Mouse (Mus musculus) frontal cortex, postnatal 25 days (tissue): ENCODE measurements around the gene Zfp85.
"Not testable (repeated sequence)": the region's sequence is repeated elsewhere in the genome, so short reads cannot be mapped to it uniquely, and the experiment has no call there.

ENCODE experiments used
- DNase-seq, 2 experiments: peaks; one replicate each; pipeline ENCODE4 v3.0.0; 2022; ENCODE audit warnings: low spot score in 2 of 2

Zfp85 gene

DNA sequence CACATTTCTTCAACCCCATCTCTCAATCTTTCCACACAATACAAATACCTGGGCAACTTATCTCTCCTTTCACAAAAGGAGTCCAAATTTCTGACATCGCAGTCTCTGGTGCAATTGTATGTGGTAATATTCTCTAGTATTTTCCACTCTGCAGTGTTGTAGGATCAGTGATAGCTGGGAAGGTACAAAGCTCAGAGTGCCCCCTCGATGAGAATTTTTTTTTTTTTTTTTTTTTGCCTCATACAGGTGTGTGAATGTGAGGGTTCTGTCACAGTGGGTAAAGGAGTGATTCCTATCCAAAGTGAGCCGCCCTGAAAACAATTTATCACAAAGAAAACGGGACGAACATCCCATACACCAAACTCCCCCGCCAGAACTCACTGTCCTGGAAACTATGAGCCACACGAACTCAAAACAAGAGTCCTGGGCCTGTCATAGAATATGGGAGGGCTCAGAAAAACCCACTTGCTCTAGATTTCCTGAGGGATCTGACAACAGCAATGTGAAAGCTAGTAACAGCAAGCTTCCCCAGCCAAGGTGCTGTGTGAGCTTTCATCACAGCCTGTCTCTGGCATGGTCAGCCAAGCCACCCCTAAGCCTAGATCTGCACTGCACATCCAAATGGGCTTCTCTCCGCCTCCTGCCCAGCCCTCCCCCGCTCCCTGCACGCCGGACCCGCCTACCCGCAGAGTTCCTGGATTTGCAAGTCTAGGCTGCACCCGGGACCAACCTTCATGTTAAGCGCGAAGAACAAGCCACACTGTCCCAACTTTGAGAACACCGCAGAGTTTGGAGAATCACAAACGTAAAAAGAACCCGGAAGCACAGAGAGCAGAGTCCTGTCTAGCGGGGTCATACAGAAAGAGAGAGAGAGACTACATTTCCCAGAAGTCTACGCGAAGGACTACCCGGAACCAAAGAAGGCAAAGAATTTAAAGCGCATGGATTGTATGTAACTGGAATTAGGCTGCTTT, at the start of gene Zfp85:
Zfp85 (minus strand) TSS at position 896 of the 974 bp plus-strand sequence.
- DNase-seq: peak; percentile 10 to 32

GRCm38 (mm10) chr13:67799151-67799550, 44.1 kb upstream of the Zfp85 start:
- DNase-seq: not testable (repeated sequence)

DNA sequence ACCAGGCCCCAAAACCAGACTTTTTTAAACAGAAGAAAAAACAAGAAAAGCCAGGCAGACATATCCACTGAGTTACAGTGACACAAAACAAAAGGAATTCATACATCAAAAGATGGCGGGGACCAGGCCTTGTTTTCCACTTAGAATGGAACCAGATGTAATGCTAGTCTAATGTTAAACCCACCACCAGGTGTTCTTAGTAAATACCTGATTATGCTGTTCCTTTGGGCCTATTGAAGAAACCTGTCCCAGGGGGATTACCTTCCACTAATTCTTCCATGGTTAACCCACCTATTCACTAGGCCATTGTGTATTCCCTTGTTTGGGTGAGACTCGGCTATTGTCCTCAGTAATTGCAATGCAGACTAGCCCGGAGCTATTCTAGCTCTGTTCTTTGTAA, 43.6 kb upstream of the Zfp85 start:
- DNase-seq: no peak

- no peak for DNase-seq
Observed at GRCm38 (mm10) chr13:67791921-67792455, 37.0 kb upstream of the Zfp85 start.

DNA sequence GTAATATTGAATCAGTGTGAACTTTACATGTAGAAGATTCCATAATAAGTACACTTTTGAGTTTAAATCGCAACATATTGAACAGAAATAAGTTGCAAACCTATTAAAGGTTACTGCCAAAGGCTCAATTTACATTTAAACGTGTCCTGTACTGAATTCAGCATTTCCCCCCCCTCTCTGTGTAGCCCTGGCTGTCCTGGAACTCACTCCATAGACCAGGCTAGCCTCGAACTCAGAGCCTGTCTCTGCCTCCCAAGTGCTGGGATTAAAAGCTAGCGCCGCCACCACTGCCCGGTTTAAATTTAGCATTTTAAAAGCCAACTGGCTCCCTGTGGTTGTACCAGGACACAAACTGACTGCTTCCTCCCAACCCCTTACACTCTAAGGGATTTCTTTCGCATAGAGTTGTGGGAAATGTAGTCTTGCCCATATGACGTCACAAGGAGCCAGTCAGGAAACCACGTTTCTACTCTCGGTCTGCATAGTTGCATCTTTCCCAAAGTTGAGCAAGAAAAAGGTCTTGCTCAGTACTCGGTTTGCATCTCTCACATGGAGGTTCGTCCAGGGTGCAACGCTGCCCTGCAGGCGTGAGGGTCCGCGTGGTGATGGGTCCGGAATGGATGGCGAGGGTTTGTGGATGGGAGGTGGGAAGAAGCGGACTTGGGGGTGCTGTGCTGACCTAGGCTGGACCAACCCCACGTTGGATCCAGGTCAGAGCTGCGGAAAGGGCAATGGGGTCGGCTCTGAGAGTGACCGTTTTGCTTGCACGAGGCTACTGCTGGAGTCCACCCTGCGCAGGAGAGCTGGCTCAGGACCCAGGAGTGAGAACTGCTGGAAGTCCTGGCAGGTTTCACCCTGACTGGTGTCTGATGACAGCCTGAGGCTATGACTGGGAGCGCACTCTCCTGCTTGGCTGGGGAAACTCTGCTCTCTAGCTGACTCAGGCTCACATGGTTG, 24.5 kb upstream of the Zfp85 start, which contains the start of gene Zfp493:
Zfp493 (plus strand) TSS at position 429 of the 957 bp plus-strand sequence.
- DNase-seq: peak; percentile 21 to 37

- DNase-seq: no peak
Observed at GRCm38 (mm10) chr13:67763031-67763768, 8.2 kb upstream of the Zfp85 start.

DNA sequence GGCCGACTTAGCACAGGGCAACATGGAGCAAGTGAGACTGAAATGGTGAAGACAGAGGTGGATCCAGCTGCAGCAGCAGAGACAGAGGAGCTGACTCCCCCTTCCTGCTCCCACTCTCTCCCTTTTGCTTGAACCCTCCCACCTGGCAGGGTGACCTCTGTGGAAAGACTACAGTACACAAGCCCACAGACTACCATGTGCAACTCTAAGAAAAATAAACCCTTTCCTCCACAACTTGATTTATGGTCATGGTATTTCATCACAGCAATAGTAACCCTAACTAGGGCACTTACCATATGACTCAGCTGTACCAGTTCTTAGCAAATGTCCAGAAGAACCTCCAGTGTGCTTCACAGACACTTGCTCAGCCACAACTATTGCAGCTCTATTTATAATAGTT, 4.9 kb upstream of the Zfp85 start:
- DNase-seq: no peak

- no peak for DNase-seq
Observed at GRCm38 (mm10) chr13:67755761-67756160, 733 bp upstream of the Zfp85 start.

DNA sequence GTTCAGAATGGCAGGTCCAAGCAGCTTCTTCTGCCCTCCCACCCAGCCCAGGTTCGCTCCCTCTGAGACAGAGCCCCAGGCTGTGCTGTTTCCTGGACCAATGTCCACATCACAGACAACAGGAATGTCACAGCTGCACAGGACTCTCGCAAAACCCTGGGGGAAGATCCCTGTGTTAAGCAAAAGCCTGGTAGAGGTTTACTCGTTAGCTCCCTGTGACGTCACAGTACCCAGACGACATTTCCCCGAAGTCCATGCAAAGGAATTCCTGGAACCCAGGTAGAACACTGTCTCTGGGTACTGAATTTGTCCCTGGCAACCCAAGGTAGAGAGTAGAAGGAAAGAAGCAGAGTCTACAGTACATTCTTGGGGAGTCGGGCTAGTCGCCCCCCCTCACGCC, 11.1 kb downstream of the Zfp85 start:
- DNase-seq: no peak

GRCm38 (mm10) chr13:67742941-67743340, 12.1 kb downstream of the Zfp85 start:
- no peak for DNase-seq

DNA sequence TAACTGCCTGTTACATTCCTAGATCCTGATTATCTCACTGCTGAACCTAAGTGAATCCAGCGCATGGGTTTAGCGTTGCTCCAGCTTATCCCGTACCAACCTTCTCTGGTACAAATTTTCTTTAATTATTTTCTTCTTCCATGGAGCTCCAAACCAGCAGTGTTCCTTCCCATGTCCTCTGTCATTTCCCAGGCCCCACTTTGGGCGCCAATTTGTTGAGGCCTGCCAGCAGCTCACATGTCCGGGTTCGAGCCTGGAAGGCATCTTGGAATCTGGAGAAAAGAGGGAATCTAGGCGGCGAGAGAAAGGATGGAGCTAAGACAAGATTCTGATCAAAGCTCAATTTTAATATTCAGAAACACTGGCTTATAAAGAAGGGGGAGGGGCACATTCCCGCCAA, 20.6 kb downstream of the Zfp85 start:
- DNase-seq: not testable (repeated sequence)

- not testable (repeated sequence) for DNase-seq
Observed at GRCm38 (mm10) chr13:67729441-67729840, 25.6 kb downstream of the Zfp85 start.

DNA sequence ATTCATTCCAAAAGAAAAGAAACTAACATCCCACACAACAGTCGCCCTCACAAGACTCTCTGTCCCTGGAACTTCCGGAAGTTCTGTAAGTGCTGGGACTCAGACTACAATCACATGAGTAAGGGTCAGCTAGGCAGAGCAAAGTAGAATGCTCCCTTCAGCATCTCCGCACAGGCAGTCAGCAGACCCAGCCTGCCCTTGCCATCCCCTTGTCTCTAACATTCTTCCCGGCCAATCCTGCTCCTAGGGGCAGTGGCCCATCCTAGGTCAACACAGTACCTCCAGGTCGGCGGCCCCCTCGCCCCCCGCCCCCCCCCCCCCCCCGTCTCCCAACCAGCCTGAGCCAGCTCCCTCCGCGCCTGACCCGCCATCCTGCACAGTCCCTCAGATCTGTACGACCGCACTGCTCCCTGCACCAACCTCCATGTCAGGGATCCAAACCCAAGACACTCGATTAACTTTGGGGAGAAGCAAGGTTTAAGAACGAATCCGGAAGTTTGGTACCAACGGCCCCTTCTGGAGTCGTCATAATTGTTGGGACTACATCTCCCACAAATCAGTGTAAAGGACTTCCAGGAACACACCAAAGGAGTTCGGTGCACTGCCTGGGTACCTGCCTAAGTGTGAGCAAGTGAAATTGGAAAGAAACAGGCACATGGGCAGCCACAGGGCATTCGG, 26.2 kb downstream of the Zfp85 start, which contains the start of gene Zfp65:
Zfp65 (minus strand) TSS at position 533 of the 678 bp plus-strand sequence.
- peak; percentile 41 to 53 for DNase-seq

GRCm38 (mm10) chr13:67728106-67728505, 26.9 kb downstream of the Zfp85 start:
- no peak for DNase-seq

DNA sequence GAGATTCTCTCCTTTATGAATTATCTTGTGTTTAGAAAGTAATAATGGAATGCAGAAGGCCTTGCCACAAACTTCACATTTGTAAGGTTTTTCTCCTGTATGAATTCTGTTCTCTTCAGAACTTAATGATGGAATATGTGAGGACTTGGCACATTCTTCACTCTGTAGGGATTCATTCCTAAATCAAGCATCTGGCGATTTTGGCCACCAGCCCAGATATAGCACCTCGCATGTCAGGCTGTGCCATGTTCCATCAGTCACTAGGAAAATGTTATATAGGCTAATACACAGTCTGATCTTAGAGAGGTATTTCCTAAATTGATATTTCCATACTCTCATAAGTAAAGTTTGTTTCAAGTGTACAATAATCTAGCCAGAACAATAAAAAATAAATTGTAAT, 29.7 kb downstream of the Zfp85 start:
- DNase-seq: not testable (repeated sequence)

DNA sequence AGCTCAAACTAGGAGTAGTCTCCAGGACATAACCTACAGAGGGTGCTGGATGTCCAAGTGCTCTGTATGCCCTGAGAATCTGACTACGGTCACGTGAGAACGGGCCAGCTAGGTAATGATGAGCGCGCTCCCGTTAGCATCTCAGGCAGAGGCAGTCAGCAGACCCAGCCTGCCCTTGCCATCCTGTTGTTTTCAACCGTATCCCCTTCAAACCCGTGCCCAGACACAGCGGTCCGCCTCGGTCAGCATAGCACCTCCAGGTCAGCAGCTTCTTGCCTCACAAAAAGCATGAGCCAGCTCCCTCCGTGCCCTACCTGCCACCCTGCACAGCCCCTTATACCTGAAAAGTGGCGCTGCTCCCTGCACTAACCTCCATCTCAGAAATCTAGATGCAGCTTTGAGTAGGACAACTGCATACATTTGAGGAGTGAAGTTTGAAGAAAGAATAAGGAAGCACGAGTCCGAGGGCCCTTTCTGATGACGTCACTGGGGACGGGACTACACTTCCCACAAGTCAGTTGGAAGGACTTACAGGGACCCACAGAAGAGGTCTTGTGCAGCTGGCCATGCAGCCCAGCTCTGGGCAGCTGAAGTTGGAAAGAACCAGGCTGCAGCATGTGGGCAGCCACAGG, 31.1 kb downstream of the Zfp85 start:
- DNase-seq: peak; percentile 77 to 84
